Mouse (Mus musculus) right cerebral cortex, adult 18-20 months (tissue): ENCODE data around the gene Wnt3a.
"Not testable (repeated sequence)": the region's sequence is repeated elsewhere in the genome, so short reads cannot be mapped to it uniquely, and the experiment has no call there.

Experiments used
- DNase-seq: peaks from one replicate; pipeline ENCODE4 v3.0.0; 2022; ENCODE audit warnings: mixed read lengths

The Wnt3a gene

GRCm38 (mm10) chr11:59307422-59308163 is 17.0 kb upstream of the Wnt3a start:
- peak; percentile 82 for DNase-seq

DNA sequence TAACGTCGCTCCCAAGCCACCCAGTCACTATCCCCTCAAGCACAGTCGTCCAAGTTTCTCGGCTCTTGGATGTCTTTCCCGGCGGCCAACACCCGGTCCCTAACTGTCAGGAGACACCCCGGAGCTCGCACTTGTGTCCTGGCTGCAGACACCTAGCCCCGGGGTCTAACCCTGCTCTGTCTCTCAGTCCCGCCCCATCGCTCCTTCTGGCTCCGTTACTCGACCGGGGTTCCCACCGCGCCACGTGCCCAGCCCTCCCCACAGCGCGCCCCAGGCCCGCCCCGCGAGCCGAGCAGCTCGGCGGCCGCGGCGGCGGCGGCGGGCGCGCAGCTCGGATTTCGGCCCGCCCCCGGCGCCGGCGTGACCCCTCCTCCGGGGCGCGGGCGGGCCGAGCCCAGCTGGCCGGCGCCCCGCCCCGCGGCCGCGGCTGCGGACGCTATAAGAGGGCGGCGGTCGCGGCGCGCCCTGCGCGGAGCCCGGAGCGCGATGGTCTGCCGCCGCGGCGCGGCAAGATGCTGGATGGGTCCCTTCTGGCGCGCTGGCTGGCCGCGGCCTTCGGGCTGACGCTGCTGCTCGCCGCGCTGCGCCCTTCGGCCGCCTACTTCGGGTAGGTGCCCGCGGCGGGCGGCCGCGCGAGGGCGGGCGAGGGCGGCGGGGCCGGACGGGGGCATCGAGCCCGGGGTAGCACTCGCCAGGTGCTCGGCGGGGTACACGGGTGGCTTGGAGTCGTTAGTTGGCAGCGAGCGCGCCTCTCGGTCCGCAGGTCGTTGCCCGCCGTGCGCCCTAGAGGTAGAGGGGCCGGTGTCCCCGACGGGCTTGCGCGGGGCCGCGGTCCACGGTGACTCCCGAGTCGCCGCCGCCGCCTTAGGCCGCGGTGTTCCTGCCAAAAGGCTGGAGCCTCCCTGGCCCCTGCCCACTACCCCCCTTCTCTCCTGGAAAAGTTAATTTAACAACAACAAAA is 16.2 kb upstream of the Wnt3a start, which contains the start of gene Wnt9a:
TSS of gene Wnt9a (plus strand) at position 468 of the 961 bp plus-strand sequence.
- peak; percentile 32 for DNase-seq

DNA sequence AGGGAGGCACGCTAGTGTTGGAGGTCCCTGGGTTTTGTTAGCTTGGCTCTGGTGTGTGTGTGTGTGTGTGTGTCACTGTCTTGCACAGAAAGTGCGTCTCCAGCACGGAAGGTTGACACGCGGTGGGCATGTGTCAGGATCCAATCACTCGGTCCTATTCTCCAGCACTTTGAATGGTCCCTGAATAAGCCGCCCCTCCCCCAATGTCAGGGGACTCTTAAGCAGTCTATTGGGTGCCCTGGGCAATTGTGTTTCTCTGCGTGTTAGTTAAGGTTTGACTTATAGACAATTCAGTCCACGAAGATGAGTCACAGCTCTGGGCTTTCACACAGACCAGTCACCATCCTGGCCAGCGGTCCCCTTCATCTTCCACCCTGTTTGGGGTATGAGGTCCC is 15.3 kb upstream of the Wnt3a start:
- no peak for DNase-seq

- DNase-seq = peak; percentile 81
These were observed 14.7 kb upstream of the Wnt3a start for GRCm38 (mm10) chr11:59305008-59305820.

- peak; percentile 86 for DNase-seq
These were observed 12.4 kb upstream of the Wnt3a start for GRCm38 (mm10) chr11:59302700-59303569.

DNA sequence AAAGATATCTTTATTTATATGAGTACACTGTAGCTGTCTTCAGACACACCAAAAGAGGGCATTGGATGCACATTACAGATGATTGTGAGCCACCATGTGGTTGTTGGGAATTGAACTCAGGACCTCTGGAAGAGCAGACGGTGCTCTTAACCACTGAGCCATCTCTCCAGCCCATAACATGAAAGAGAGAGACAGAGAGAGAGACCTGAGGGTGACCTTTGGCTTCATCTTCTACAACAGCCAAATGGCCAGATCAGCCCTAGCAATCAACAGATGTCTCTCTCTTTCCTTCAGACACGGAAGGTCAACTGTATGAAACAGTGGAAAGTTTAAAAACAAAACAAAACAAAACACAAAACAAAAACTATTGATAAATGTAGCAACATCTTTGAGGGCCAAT is 10.5 kb upstream of the Wnt3a start:
- not testable (repeated sequence) for DNase-seq

DNA sequence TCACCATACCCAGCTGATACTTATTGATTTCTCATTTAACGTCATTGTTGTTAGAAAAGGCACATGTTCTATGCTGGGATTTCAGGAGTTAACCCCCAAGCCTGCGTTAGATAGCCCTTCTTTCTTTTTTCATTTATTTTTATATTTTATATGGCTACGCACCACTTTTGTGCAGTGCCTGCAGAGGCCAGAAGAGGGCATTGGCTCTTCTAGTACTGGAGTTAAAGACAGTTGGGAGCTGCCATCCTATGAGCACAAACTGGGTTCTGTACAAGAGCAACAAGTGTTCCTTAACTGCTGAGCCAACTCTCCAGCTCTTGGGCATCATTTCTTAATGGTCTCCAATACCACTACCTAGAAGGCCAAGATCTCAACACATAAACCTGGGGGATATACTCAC is 9.6 kb upstream of the Wnt3a start:
- no peak for DNase-seq

DNA sequence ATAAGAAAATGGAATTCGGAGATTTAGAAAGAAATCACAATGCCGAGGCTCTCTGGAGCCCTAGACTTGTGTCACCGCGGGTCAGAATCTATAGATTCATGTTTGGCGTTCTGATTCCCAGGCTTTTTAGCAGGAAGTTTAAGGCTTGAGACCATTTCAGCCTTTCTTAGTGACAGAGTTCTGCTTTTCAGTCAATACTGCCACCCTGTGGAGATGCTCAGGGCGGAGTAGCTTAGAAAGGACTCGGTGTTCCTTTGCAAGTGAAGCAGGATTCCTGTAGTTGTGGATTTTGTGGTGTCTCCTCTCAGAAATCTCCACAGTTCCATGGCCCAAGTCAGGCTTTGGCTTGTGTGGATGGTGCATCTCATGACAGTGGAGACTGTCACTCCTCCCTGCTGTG is 7.4 kb upstream of the Wnt3a start:
- peak; percentile 62 for DNase-seq

DNA sequence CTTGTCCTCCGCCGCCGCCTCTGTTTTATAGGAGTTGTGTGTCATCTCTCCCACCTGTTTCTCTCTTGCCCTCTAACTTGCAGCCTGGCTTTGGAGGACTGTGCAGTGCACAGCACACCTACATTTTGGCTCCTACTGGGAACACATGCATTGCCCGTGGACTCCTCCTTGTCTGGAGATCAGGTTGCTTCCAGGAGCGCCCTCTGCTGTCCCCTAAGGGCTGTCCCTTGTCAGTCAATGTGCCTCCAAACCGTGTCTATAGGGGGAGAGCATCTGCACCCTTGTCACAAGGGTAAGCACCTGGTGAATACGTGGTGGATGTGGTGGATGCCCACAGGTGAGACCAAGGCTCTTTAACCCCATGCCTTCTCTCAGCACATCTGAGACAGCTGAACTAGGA is 3.1 kb upstream of the Wnt3a start:
- DNase-seq = peak; percentile 43

- no peak for DNase-seq
These were observed 846 bp downstream of the Wnt3a start for GRCm38 (mm10) chr11:59289706-59290105.

- DNase-seq = no peak
These were observed 6.4 kb downstream of the Wnt3a start for GRCm38 (mm10) chr11:59284146-59284545.

- no peak for DNase-seq
These were observed 7.6 kb downstream of the Wnt3a start for GRCm38 (mm10) chr11:59282933-59283332.

DNA sequence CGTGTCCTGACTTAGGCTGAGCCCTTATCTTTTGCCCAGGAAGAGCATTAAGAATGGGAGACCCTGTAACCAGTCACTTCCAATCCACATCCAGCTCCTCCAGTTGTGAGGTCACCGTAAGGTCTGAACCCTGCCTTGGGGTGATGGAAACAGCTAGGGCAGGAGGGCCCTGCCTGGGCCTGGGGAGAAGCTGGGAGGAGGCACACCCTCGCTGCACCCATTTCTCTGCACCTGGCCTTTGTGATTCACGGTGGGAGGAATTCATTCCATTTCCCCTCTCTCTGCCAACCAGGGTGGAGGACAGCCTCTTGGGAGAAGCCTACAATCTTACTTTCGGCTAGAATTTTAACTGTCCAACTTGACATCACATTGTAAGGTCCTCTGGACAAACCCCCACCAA is 8.4 kb downstream of the Wnt3a start:
- no peak for DNase-seq

DNA sequence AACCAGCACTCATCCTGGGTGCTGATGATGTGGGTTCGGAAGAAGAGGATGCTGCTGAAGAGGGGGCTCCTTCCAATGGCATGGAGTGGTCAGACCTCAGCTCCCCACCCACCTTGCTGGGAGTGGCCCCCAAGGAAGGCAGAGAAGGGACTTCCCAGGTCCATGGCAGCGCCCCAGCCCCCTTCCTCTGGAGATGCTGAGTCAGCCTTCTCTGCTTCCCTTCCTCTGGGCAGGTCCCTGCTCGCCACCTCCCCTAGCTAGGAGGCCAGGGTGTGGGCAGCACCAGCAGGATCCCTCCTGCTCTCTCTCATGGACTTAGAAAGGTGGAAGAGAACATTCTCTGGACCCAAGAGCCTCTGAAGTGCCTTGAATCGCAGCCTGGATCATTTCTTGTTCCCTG is 12.5 kb downstream of the Wnt3a start:
- no peak for DNase-seq

- no peak for DNase-seq
These were observed 13.7 kb downstream of the Wnt3a start for GRCm38 (mm10) chr11:59276877-59277276.

- DNase-seq = no peak
These were observed 16.4 kb downstream of the Wnt3a start for GRCm38 (mm10) chr11:59274184-59274583.

DNA sequence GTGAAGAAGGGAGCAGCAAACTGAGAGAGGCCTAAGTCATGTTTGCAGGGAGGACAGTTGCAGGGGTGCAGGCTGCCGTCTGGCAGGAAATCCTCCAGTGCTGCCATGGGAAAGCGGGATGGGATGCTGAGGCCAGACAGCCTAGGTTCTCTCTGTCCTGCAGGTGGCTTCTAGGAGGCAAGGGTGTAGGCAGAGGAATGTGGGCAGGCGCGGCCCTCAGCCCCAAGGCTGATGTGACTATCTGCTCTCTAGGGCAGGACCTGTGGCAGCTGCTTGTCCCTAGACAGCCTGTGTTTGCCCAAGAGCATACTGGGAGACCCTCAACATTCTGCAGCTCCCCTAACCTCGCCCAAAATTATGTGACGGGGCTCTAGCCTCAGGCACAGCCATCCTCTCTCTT is 23.8 kb downstream of the Wnt3a start:
- DNase-seq = no peak

DNA sequence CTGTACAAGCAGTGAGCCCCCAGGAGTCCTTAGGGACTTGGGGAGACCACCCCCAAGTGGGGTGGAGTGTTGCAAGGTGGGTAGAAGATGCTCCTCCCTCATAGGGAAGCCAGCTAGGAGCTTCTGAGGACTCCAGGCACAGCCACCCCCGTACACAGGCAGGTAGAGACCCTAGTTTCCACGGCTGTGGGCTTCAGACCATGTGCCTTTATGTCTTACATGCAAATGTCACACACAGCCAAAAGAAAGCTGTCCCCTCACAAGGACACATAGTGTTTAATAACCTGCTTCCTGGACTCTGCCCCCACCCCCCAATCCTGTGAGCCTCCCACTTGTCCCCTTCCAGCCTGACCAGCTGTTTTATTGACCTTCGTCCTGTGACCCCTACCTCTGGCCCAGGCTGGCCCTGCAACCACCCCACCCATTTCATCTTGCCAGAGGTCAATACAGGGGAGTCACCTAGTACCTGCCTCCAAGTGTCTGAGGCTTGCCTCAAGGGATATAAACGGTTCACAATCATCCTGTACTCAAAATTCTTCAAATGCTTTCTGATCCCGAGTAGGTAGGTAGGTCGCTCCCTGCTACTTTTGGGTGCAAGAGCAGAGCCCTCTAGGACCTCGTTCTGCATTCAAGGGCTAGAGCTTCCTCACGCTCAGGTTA is 25.3 kb downstream of the Wnt3a start:
- DNase-seq = no peak

GRCm38 (mm10) chr11:59264593-59264992 is 26.0 kb downstream of the Wnt3a start:
- no peak for DNase-seq

DNA sequence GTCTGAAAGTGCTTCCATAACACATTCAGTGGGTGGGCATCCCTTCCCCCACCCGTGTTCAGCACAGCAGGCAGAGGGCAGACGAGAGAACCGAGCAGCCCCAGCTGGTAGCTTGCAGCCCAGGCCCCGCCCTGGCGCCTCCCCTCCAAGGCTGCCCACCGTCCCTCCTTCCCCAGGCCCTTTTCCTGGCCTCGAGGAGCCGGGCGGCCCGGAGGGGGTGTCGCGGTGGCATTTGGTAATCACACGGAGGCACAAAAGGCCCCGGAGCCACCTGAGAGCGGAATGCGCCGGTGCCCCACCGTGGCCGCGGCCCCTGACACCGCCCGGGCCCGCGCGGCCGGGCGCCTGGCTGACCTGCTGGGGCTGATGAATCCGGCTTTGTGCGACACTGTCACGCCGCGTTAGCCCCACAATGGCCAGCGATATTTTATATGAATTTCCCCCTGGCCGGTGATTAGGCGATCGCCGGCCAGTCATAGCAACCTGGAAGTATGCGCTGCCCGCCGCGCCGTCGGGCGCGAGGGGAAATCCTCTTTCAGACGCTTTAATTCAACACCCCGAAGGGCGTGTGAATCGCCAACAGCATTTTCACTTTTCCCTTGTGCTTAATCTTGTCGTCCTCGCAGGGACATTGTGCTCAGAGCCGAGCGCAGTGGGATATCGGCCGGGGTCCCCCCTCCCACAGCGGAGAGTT is 26.5 kb downstream of the Wnt3a start:
- no peak for DNase-seq

DNA sequence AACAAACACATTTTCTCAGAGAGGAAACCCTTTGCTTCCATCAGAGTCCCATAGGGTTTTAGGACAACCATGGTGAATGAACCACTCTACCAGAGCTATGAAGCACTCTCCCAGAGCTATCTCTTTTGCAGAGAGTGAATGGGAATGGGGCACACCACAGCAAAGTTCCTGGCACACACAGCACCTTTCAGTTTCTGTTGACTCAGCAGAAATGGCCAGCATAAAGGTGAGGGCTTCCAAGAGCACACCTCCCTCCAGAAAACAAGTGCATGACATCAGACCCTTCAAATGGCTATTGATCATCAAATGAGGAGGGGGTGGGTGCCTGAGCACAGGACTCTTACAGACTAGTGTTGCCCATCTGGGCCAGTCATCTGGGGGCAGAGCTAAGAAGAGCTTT is 28.2 kb downstream of the Wnt3a start:
- no peak for DNase-seq
